Mouse (Mus musculus) forebrain, embryonic 16.5 days (tissue): Measurements from ENCODE around the gene Olfr996. TPM values are rescaled to one million over a fixed set of nuclear protein-coding genes. Genes with fewer than 3 reads are reported as not detected.
"Not testable (repeated sequence)": the region's sequence is repeated elsewhere in the genome, so short reads cannot be mapped to it uniquely, and the experiment has no call there.

Source experiments
- ATAC-seq: fragments of 200-750 bp; cut with Nextera tagmentation; 2 replicates; pipeline ENCODE4 v1.8.0; 2017; ENCODE audit warnings: mild to moderate bottlenecking, moderate library complexity
- H3K27ac ChIP-seq: fragments of 300-500 bp; sonication (generic); 2 replicates; pipeline ENCODE4 v1.5.1; 2014; ENCODE audit warnings: low read length, control low read depth
- H3K27me3 ChIP-seq: fragments of 300-500 bp; sonication (generic); replicated peaks from 2 replicates; pipeline ENCODE4 v1.6.1; 2014; ENCODE audit warnings: low read length; ENCODE audit not compliant: control insufficient read depth, insufficient read depth
- H3K36me3 ChIP-seq: fragments of 300-500 bp; sonication (generic); 2 replicates; pipeline ENCODE4 v1.6.1; 2014; ENCODE audit not compliant: control insufficient read depth, insufficient read depth
- H3K4me1 ChIP-seq: fragments of 300-500 bp; sonication (generic); replicated peaks from 2 replicates; pipeline ENCODE4 v1.6.1; 2014; ENCODE audit warnings: low read length; ENCODE audit not compliant: control insufficient read depth, insufficient read depth
- H3K4me2 ChIP-seq: fragments of 300-500 bp; sonication (generic); 2 replicates; pipeline ENCODE4 v1.6.1; 2014; ENCODE audit warnings: mild to moderate bottlenecking, low read length, control low read depth
- H3K4me3 ChIP-seq: fragments of 300-500 bp; sonication (generic); replicated peaks from 2 replicates; pipeline ENCODE4 v1.5.1; 2014; ENCODE audit warnings: mild to moderate bottlenecking, low read length, control low read depth
- H3K9ac ChIP-seq: fragments of 300-500 bp; sonication (generic); replicated peaks from 2 replicates; pipeline ENCODE4 v1.6.1; 2014; ENCODE audit warnings: low read depth, low read length, control low read depth
- H3K9me3 ChIP-seq: fragments of 300-500 bp; sonication (generic); 2 replicates; pipeline ENCODE4 v1.6.1; 2016; ENCODE audit warnings: low read length; ENCODE audit not compliant: control insufficient read depth
- WGBS: fragments of 180-500 bp; shearing (Covaris S2); extraction: QIAGEN DNeasy Blood & Tissue Kit; methylation state at CpG from one replicate; pipeline ENCODE4 v1.1.7; 2014; 5-methylcytosine and 5-hydroxymethylcytosine counted together
- polyA plus RNA-seq: library from polyadenylated mRNA; unstranded; fragments of >200 nt; fragmentation: Nextera tagmentation; extraction: Ambion mirVana; gene quantifications from 2 replicates; pipeline ENCODE4 v1.2.1, GENCODE M21; 2015

Olfr996 gene
- polyA plus RNA-seq: not detected in 2 replicates

GRCm38 (mm10) chr2:85578915-85579314 lies at the start of gene Olfr996:
TSS of gene Olfr996 (plus strand) at chr2:85579215.
- no peak for ATAC-seq
- Histone ChIP-seq H3K4me1 (no peaks in the 10 kb centered on the region), H3K36me3 (no peaks in the 10 kb centered on the region), H3K4me2 (no peak within 1 kb of the TSS), H3K4me3 (no peak within 1 kb of the TSS), H3K9me3 (no peaks in the 10 kb centered on the region), H3K27ac (no peak within 1 kb of the TSS), H3K9ac (no peak within 1 kb of the TSS), H3K27me3 (no peaks in the 10 kb centered on the region)

- Histone ChIP-seq H3K27me3 (no peaks in the 10 kb centered on the region), H3K9me3 (no peaks in the 10 kb centered on the region), H3K27ac (no peak overlapping the region), H3K4me1 (no peaks in the 10 kb centered on the region), H3K4me3 (no peak overlapping the region), H3K9ac (no peak overlapping the region), H3K4me2 (no peak overlapping the region), H3K36me3 (no peaks in the 10 kb centered on the region)
- WGBS: 86% methylated on average over 2 of the region's 2 CpGs
- no peak for ATAC-seq
Measured at GRCm38 (mm10) chr2:85532082-85532778, 46.8 kb upstream of the Olfr996 start.

- Histone ChIP-seq H3K4me3 (no peak overlapping the region), H3K9ac (no peak overlapping the region), H3K9me3 (no peaks in the 10 kb centered on the region), H3K27me3 (no peaks in the 10 kb centered on the region), H3K27ac (no peak overlapping the region), H3K4me1 (no peaks in the 10 kb centered on the region), H3K4me2 (no peak overlapping the region), H3K36me3 (no peaks in the 10 kb centered on the region)
- ATAC-seq: no peak
- 90% methylated on average over 1 of the region's 1 CpGs for WGBS
Measured at GRCm38 (mm10) chr2:85533934-85534333, 45.1 kb upstream of the Olfr996 start.

- H3K9ac ChIP-seq: no peak overlapping the region
- no peak overlapping the region for H3K4me3 ChIP-seq
- no peak overlapping the region for H3K4me2 ChIP-seq
- ATAC-seq: no peak
- no peaks in the 10 kb centered on the region for H3K9me3 ChIP-seq
- H3K4me1 ChIP-seq: no peaks in the 10 kb centered on the region
- no peaks in the 10 kb centered on the region for H3K36me3 ChIP-seq
- H3K27me3 ChIP-seq: no peaks in the 10 kb centered on the region
- WGBS: 76% methylated on average over 1 of the region's 1 CpGs
- no peak overlapping the region for H3K27ac ChIP-seq
Measured at GRCm38 (mm10) chr2:85554806-85555205, 24.2 kb upstream of the Olfr996 start.

- Histone ChIP-seq H3K9ac (no peak overlapping the region), H3K27me3 (no peaks in the 10 kb centered on the region), H3K4me1 (no peaks in the 10 kb centered on the region), H3K27ac (no peak overlapping the region), H3K4me2 (no peak overlapping the region), H3K36me3 (no peaks in the 10 kb centered on the region), H3K4me3 (no peak overlapping the region), H3K9me3 (no peaks in the 10 kb centered on the region)
- WGBS: 77% methylated on average over 4 of the region's 4 CpGs
- no peak for ATAC-seq
Measured at GRCm38 (mm10) chr2:85560226-85560625, 18.8 kb upstream of the Olfr996 start.

- WGBS: 24% methylated on average over 4 of the region's 4 CpGs
Measured at GRCm38 (mm10) chr2:85561187-85561586, 17.8 kb upstream of the Olfr996 start.

GRCm38 (mm10) chr2:85588648-85589047 lies 9.6 kb downstream of the Olfr996 start, which contains the start of gene Olfr998:
TSS of gene Olfr998 (plus strand) at chr2:85588948.
- 83% methylated on average over 2 of the region's 2 CpGs for WGBS
- ATAC-seq, H3K9ac ChIP-seq, H3K4me2 ChIP-seq, H3K27me3 ChIP-seq, H3K9me3 ChIP-seq, H3K4me3 ChIP-seq, H3K27ac ChIP-seq, H3K36me3 ChIP-seq, H3K4me1 ChIP-seq: not testable (repeated sequence)

More at GRCm38 (mm10) chr2:85561187-85561586, 17.8 kb upstream of the Olfr996 start:
- Histone ChIP-seq H3K27ac (no peak overlapping the region), H3K9me3 (no peaks in the 10 kb centered on the region), H3K4me3 (no peak overlapping the region), H3K27me3 (no peaks in the 10 kb centered on the region), H3K36me3 (no peaks in the 10 kb centered on the region), H3K9ac (no peak overlapping the region), H3K4me1 (no peaks in the 10 kb centered on the region), H3K4me2 (no peak overlapping the region)
- peak; percentile 71 for ATAC-seq

- Histone ChIP-seq H3K27ac (no peak within 1 kb of the TSS), H3K36me3 (no peaks in the 10 kb centered on the region), H3K27me3 (no peaks in the 10 kb centered on the region), H3K4me1 (no peaks in the 10 kb centered on the region), H3K4me2 (no peak within 1 kb of the TSS), H3K4me3 (no peak within 1 kb of the TSS), H3K9me3 (no peaks in the 10 kb centered on the region), H3K9ac (no peak within 1 kb of the TSS)
- 61% methylated on average over 1 of the region's 1 CpGs for WGBS
- no peak for ATAC-seq
Measured at GRCm38 (mm10) chr2:85611803-85612202, 32.8 kb downstream of the Olfr996 start, which contains the start of gene Olfr1000. TSS of gene Olfr1000 (minus strand) at chr2:85611903.
